Mouse (Mus musculus): ENCODE data around the gene Paxip1. TPM values are rescaled to one million over a fixed set of nuclear protein-coding genes. Genes with fewer than 3 reads are reported as not detected.

Paxip1 gene
- total and polyA plus RNA-seq, 3 experiments: 59.2 to 480 (median 151) TPM

DNA sequence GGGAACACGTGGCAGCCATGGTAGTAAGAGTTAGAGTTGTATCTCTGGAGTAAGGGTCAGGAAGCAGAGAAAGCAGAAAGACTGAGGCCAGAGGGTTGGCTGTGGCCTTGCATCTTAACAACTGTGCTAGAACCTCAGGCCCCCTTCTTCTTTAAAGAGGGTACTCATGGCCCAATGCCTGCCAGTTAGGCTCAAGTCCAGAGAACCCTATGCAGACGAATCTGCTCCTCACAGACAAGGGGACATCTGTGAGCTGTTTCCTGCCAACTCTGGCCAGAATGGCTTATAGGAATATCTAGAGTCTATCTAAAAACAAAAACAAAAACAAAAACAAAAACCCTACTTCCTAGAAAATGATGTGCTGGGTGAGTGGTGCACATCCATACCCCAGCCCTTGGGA is 72.2 kb downstream of the Paxip1 start:
- Histone ChIP-seq H3K27me3 (ENCODE audit: control insufficient read depth in 1 of 2, insufficient read depth in 2 of 2, low read length in 2 of 2) (no peaks in the 10 kb centered on the region), H3K4me3 (ENCODE audit: control insufficient read depth in 1 of 2, insufficient read depth in 1 of 2, low read depth in 2 of 2, low read length in 2 of 2) (no peak overlapping the region)

DNA sequence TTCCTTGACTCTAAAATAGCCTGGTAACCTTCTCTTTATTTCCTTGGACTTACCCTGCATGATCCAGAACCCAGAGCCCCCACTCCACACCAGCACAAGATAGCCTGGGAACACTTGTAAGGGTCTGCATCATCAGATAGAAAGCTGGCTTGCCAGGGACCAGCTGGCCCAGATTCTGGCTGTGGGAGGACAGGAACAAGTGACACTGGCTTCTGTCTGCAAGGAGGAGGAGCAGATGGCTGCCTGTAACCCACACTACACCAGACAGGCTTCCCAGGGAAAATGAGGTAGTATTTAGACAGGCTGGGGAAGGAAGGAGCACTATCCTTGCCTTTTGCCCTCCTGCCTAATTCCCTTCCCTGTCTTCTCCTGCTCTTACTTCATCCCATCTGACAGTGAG is 74.2 kb downstream of the Paxip1 start:
- TF ChIP-seq CHD1 (IDR thresholded peaks at IDR 0.05; ENCODE audit: low read depth, low read length) (no peak), SIN3A (IDR thresholded peaks at IDR 0.05; ENCODE audit: low read length) (no peak), BHLHE40 (IDR thresholded peaks at IDR 0.05; ENCODE audit: borderline replicate concordance, low read depth, low read length) (no peak), ZMIZ1 (IDR thresholded peaks at IDR 0.05; ENCODE audit: low read depth, low read length) (no peak), EP300 (IDR thresholded peaks at IDR 0.05; ENCODE audit: low read depth in 1 of 2, low read length in 2 of 2) (no peak), USF1 (IDR thresholded peaks at IDR 0.05; ENCODE audit: low read depth, low read length) (no peak), GATA1 (IDR thresholded peaks at IDR 0.05; ENCODE audit: low read depth, low read length) (no peak), MAX (IDR thresholded peaks at IDR 0.05; ENCODE audit: low read length) (no peak), SMC3 (IDR thresholded peaks at IDR 0.05; ENCODE audit: low read depth, low read length) (no peak), RCOR1 (IDR thresholded peaks at IDR 0.05; ENCODE audit: low read depth, low read length) (no peak), MYC (IDR thresholded peaks at IDR 0.05; ENCODE audit: low read depth, low read length) (no peak), POLR2AphosphoS5 (IDR thresholded peaks at IDR 0.05; ENCODE audit: borderline replicate concordance, low read depth, low read length) (no peak), TCF12 (IDR thresholded peaks at IDR 0.05; ENCODE audit: low read depth, low read length) (no peak), GABPA (IDR thresholded peaks at IDR 0.05; ENCODE audit: low read depth, low read length) (no peak), USF2 (IDR thresholded peaks at IDR 0.05; ENCODE audit: borderline replicate concordance in 1 of 2, insufficient read depth in 1 of 2, low read depth in 1 of 2, low read length in 2 of 2) (no peak), CHD2 (IDR thresholded peaks at IDR 0.05; ENCODE audit: low read length) (no peak)
- no peak for DNase-seq (ENCODE audit: low read depth, low spot score)
- Histone ChIP-seq H3K9me3 (replicated peaks; ENCODE audit: insufficient read depth, low read length) (no peaks in the 10 kb centered on the region), H3K36me3 (ENCODE audit: control insufficient read depth in 1 of 2, insufficient read depth in 2 of 2, low read length in 2 of 2) (no peaks in the 10 kb centered on the region), H3K79me2 (ENCODE audit: control insufficient read depth, insufficient read depth, low read length, poor library complexity) (no peaks in the 10 kb centered on the region), H3K27ac (ENCODE audit: control insufficient read depth, low read depth, low read length) (no peak overlapping the region), H3K27me3 (ENCODE audit: control insufficient read depth in 1 of 2, insufficient read depth in 2 of 2, low read length in 2 of 2) (no peaks in the 10 kb centered on the region), H3K4me3 (ENCODE audit: control insufficient read depth in 1 of 2, insufficient read depth in 1 of 2, low read depth in 2 of 2, low read length in 2 of 2) (no peak overlapping the region), H3K4me1 (ENCODE audit: control insufficient read depth in 1 of 2, insufficient read depth in 2 of 2, low read length in 2 of 2) (no peaks in the 10 kb centered on the region), H3K9ac (ENCODE audit: control insufficient read depth, low read depth, low read length, poor library complexity, severe bottlenecking) (no peak overlapping the region)

More for the DNA sequence above, 72.2 kb downstream of the Paxip1 start:
- H3K27ac ChIP-seq (ENCODE audit: control insufficient read depth, low read depth, low read length): no peak overlapping the region
- H3K79me2 ChIP-seq (ENCODE audit: control insufficient read depth, insufficient read depth, low read length, poor library complexity): no peaks in the 10 kb centered on the region
- H3K4me1 ChIP-seq (ENCODE audit: control insufficient read depth in 1 of 2, insufficient read depth in 2 of 2, low read length in 2 of 2): no peaks in the 10 kb centered on the region
- TF ChIP-seq ZNF384 (IDR thresholded peaks at IDR 0.05; ENCODE audit: low read depth, low read length): no peak
- no peak for TF ChIP-seq NELFE (IDR thresholded peaks at IDR 0.05; ENCODE audit: low read depth, low read length)
- TF ChIP-seq ETS1 (IDR thresholded peaks at IDR 0.05; ENCODE audit: low read depth, low read length): no peak
- TF ChIP-seq KAT2A (conservative IDR thresholded peaks at IDR 0.05; ENCODE audit: low read depth, low read length): no peak
- no peak for TF ChIP-seq MAZ (IDR thresholded peaks at IDR 0.05; ENCODE audit: low read depth, low read length)
- TF ChIP-seq ZC3H11A (IDR thresholded peaks at IDR 0.05; ENCODE audit: low read depth, low read length): no peak
- no peak for TF ChIP-seq TBP (IDR thresholded peaks at IDR 0.05; ENCODE audit: low read depth, low read length)
- TF ChIP-seq POLR2A (IDR thresholded peaks at IDR 0.05; ENCODE audit: control insufficient read depth in 1 of 2, insufficient read depth in 1 of 2, low read depth in 1 of 2, low read length in 2 of 2, poor library complexity in 1 of 2): no peak
- TF ChIP-seq BHLHE40 (IDR thresholded peaks at IDR 0.05; ENCODE audit: borderline replicate concordance, low read depth, low read length): no peak
- no peak for TF ChIP-seq GABPA (IDR thresholded peaks at IDR 0.05; ENCODE audit: low read depth, low read length)
- no peak for TF ChIP-seq USF1 (IDR thresholded peaks at IDR 0.05; ENCODE audit: low read depth, low read length)
- TF ChIP-seq POLR2AphosphoS5 (IDR thresholded peaks at IDR 0.05; ENCODE audit: borderline replicate concordance, low read depth, low read length): no peak
- no peak for TF ChIP-seq JUND (IDR thresholded peaks at IDR 0.05; ENCODE audit: low read depth, low read length)
- TF ChIP-seq SMC3 (IDR thresholded peaks at IDR 0.05; ENCODE audit: low read depth, low read length): no peak
- no peak for TF ChIP-seq NRF1 (IDR thresholded peaks at IDR 0.05; ENCODE audit: insufficient read depth, low read depth, low read length, poor library complexity, severe bottlenecking)
- no peak for TF ChIP-seq MXI1 (IDR thresholded peaks at IDR 0.05; ENCODE audit: low read depth, low read length)
- no peak for TF ChIP-seq POLR2AphosphoS2 (IDR thresholded peaks at IDR 0.05; ENCODE audit: low read length)
- no peak for TF ChIP-seq ELF1 (IDR thresholded peaks at IDR 0.05; ENCODE audit: low read depth, low read length)
- TF ChIP-seq GATA1 (IDR thresholded peaks at IDR 0.05; ENCODE audit: low read depth, low read length): no peak
- no peak for TF ChIP-seq MYC (IDR thresholded peaks at IDR 0.05; ENCODE audit: low read depth, low read length)
- no peaks in the 10 kb centered on the region for H3K9me3 ChIP-seq (replicated peaks; ENCODE audit: insufficient read depth, low read length)
- H3K9ac ChIP-seq (ENCODE audit: control insufficient read depth, low read depth, low read length, poor library complexity, severe bottlenecking): no peak overlapping the region
- no peaks in the 10 kb centered on the region for H3K36me3 ChIP-seq (ENCODE audit: control insufficient read depth in 1 of 2, insufficient read depth in 2 of 2, low read length in 2 of 2)
- no peak for DNase-seq (ENCODE audit: low read depth, low spot score)
